Mouse (Mus musculus) kidney, adult 2 months (tissue): ENCODE results near the gene Ccdc74a. TPM values are rescaled to one million over a fixed set of nuclear protein-coding genes. Genes with fewer than 3 reads are reported as not detected.

ENCODE experiments used
- DNase-seq: peaks from one replicate; pipeline ENCODE4 v3.0.0; 2021
- H3K27ac ChIP-seq: fragments of 200-500 bp; 2 replicates; pipeline ENCODE4 v1.5.1; 2012; ENCODE audit warnings: low read depth, low read length, control low read depth, inconsistent platforms; ENCODE audit not compliant: insufficient read depth
- H3K27me3 ChIP-seq: fragments of 200-500 bp; replicated peaks from 2 replicates; pipeline ENCODE4 v1.6.1; 2012; ENCODE audit warnings: mild to moderate bottlenecking, moderate library complexity, low read length, inconsistent platforms; ENCODE audit not compliant: control insufficient read depth, insufficient read depth
- H3K36me3 ChIP-seq: fragments of 200-500 bp; 2 replicates; pipeline ENCODE4 v1.6.1; 2012; ENCODE audit warnings: mild to moderate bottlenecking, moderate library complexity, low read length, inconsistent platforms; ENCODE audit not compliant: control insufficient read depth, insufficient read depth
- H3K4me1 ChIP-seq: fragments of 200-500 bp; 2 replicates; pipeline ENCODE4 v1.6.1; 2011; ENCODE audit warnings: low read length; ENCODE audit not compliant: control insufficient read depth, insufficient read depth
- H3K4me3 ChIP-seq: fragments of 200-500 bp; 2 replicates; pipeline ENCODE4 v1.5.1; 2011; ENCODE audit warnings: mild to moderate bottlenecking, low read depth, low read length, control low read depth; ENCODE audit not compliant: insufficient read depth
- CTCF ChIP-seq: fragments of 200-500 bp; conservative IDR thresholded peaks from 2 replicates; pipeline ENCODE4 v1.5.1; 2011; ENCODE audit warnings: low read depth, mild to moderate bottlenecking, control low read depth, low read length, moderate library complexity, mixed read lengths; ENCODE audit not compliant: insufficient read depth, insufficient read length
- POLR2A ChIP-seq: fragments of 200-500 bp; IDR thresholded peaks from one replicate; pipeline ENCODE4 v1.6.1; 2011; ENCODE audit warnings: low read depth, low read length, control low read depth
- WGBS: fragments of 180-500 bp; shearing (Covaris S2); methylation state at CpG from one replicate; pipeline ENCODE4 v1.1.7; 2018; 5-methylcytosine and 5-hydroxymethylcytosine counted together
- polyA plus RNA-seq: library from polyadenylated mRNA; depleted of rRNA; stranded (reverse); fragments of >200 nt; gene quantifications from 2 replicates; pipeline ENCODE4 v1.2.3, GENCODE M21; 2012

Gene Ccdc74a
- polyA plus RNA-seq, 1 experiment: 1.0 TPM

DNA sequence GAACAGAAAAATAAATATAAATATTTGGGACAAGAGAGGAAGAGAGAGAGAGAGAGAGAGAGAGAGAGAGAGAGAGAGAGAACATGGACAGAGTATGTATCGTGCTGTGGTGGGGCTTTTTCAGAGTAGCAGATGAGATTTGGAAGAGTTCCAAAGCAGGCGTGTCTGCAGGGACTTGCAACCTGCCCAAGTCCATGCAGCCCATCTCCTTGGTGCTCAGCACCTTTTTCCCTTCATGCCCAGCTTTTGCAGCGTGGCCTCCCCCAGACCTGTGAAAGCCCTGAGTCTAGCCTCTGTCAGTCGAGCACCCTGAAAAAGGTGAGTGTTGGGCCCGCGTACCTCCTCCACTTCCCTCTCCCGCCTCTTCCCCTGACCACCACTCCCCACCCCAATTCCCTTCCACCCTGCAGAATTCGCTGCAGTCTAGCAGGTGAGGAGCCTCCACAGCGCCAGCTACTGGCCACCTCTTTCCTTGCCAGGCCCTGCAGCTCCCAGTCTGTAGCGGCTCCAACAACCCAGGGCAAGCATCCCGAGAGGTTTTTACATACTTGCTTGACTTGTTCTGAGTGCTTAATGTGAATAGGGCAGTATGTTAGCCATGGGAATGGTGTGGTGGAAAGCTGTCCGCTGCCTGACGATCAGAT lies 28.2 kb upstream of the Ccdc74a start:
- H3K27ac ChIP-seq: no peak overlapping the region
- 13% methylated on average over 13 of the region's 13 CpGs for WGBS
- no peak overlapping the region for H3K4me3 ChIP-seq
- peak; percentile 54 for DNase-seq
- H3K36me3 ChIP-seq: no peaks in the 10 kb centered on the region
- no peaks in the 10 kb centered on the region for H3K4me1 ChIP-seq
- TF ChIP-seq POLR2A (no peak), CTCF (peak; percentile 71)
- no peaks in the 10 kb centered on the region for H3K27me3 ChIP-seq

DNA sequence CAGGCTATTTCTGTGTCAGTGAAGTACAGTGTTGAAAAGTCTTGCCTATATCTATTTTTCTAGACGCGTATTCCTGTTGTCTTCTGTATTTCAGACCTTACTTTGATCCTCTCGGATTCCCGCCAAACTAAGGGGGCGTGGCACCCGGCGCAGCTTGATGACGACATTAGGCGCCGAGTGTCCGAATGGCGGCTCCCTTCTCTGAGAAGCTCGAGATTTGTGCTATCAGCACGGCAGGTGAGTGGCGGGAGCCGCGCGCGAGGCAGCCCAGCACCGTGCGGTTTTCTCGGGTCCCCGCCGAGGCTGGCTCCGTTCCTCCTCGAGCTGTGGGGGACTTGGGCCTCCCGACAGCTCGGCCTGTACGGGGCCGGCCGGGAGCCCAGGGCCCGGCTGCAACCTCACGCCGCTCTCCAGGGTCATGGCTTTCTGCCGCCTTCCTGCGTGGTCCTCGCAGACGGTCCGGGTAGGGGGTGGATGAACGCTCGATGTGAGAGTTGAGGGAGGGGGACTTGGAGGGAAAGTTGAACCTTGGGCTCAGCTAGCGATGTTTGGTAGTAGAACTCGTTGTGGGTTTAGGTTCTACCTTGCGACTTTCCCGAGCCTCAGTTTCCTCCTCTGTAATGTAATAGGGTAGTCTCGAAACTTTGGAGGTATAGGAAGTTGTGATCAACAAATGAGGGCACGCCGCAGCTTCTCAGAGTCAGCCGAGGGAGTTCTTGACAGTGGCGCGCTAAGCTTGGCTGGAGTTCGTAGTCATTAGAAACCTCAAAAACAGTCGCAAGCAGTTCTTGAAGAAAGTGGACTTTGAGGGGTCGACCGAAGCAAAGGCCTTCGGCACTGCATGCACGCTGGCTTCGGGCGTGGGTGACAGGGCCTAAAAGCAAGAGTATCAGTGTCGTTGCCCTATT lies 26.8 kb upstream of the Ccdc74a start, which contains the start of gene Smpd4:
Smpd4 (plus strand) TSS at position 157 of the 908 bp plus-strand sequence.
- Histone ChIP-seq H3K27ac (no peak within 1 kb of the TSS), H3K4me3 (peak within 1 kb of the TSS; percentile 81), H3K36me3 (no peaks in the 10 kb centered on the region), H3K27me3 (no peaks in the 10 kb centered on the region), H3K4me1 (no peaks in the 10 kb centered on the region)
- DNase-seq: peak; percentile 95
- 1% methylated on average over 60 of the region's 60 CpGs for WGBS
- TF ChIP-seq POLR2A (no peak), CTCF (no peak)

- Histone ChIP-seq H3K36me3 (no peaks in the 10 kb centered on the region), H3K4me3 (no peak overlapping the region), H3K4me1 (no peaks in the 10 kb centered on the region), H3K27me3 (no peaks in the 10 kb centered on the region), H3K27ac (no peak overlapping the region)
- WGBS: 85% methylated on average over 1 of the region's 1 CpGs
- DNase-seq: no peak
- TF ChIP-seq POLR2A (no peak), CTCF (no peak)
Observed at GRCm38 (mm10) chr16:17621936-17622335, 24.3 kb upstream of the Ccdc74a start.

GRCm38 (mm10) chr16:17625488-17626268 lies 20.6 kb upstream of the Ccdc74a start:
- TF ChIP-seq CTCF: peak; percentile 59
- TF ChIP-seq POLR2A: no peak
- Histone ChIP-seq H3K36me3 (no peaks in the 10 kb centered on the region), H3K4me1 (no peaks in the 10 kb centered on the region), H3K4me3 (no peak overlapping the region), H3K27ac (no peak overlapping the region), H3K27me3 (no peaks in the 10 kb centered on the region)
- DNase-seq: peak; percentile 21
- WGBS: 65% methylated on average over 8 of the region's 8 CpGs

- Histone ChIP-seq H3K27ac (no peak overlapping the region), H3K4me1 (no peaks in the 10 kb centered on the region), H3K4me3 (no peak overlapping the region), H3K36me3 (0 out of 2 replicates have a peak, but pooled peaks cover 2% of the 10 kb centered on the region), H3K27me3 (no peaks in the 10 kb centered on the region)
- TF ChIP-seq CTCF: no peak
- TF ChIP-seq POLR2A: no peak
- 96% methylated on average over 5 of the region's 5 CpGs for WGBS
- no peak for DNase-seq
Observed at GRCm38 (mm10) chr16:17626269-17626555, 20.1 kb upstream of the Ccdc74a start.

- Histone ChIP-seq H3K36me3 (peaks cover 2% of the 10 kb centered on the region; the same call in 1 of the 2 replicates), H3K4me3 (no peak overlapping the region), H3K27ac (no peak overlapping the region), H3K4me1 (no peaks in the 10 kb centered on the region), H3K27me3 (no peaks in the 10 kb centered on the region)
- TF ChIP-seq POLR2A: no peak
- no peak for DNase-seq
- 99% methylated on average over 2 of the region's 2 CpGs for WGBS
Observed at GRCm38 (mm10) chr16:17632580-17632979, 13.7 kb upstream of the Ccdc74a start.
